27 mouse cellular contexts compared by ENCODE assay signal in genomic region chr3:87467011-87467410, GRCm38 (mm10). TPM values are rescaled to one million over a fixed set of nuclear protein-coding genes. Genes with fewer than 3 reads are reported as not detected.
"Had no signal": no experiment of that assay in that cellular context is flagged by ENCODE, and none has a peak within 500 bp of the region (broad histone marks: within the 10 kb centered on the region; RNA-seq: fewer than 3 reads in every experiment).

No protein-coding gene starts in this region.

- H3K9me3 ChIP-seq: limb, embryonic 10.5 days; liver, embryonic 13.5 days; megakaryocyte, embryonic 14.5 days had no signal

- DNase-seq: kidney, adult 11 months; kidney, adult 8-10 months; kidney, postnatal 14 days; kidney, postnatal 4 days; liver; liver, embryonic 13.5 days; lung, adult 2 months; lung, postnatal 14 days; lung, postnatal 4 days; right cerebral cortex, postnatal 4 days; thymus, adult 2 months; thymus, postnatal 25 days had no signal

- ATAC-seq: midbrain, embryonic 13.5 days had no signal

- H3K36me3 ChIP-seq: limb, embryonic 10.5 days; limb, embryonic 13.5 days; liver, embryonic 13.5 days; midbrain, embryonic 10.5 days; midbrain, embryonic 13.5 days had no signal

- H3K27ac ChIP-seq: limb, embryonic 10.5 days; limb, embryonic 13.5 days; liver, embryonic 13.5 days; midbrain, embryonic 10.5 days; midbrain, embryonic 13.5 days; stomach, postnatal 0 days had no signal

- H3K27me3 ChIP-seq: limb, embryonic 13.5 days; liver, embryonic 13.5 days; megakaryocyte, embryonic 14.5 days; midbrain, embryonic 13.5 days had no signal

- H3K9ac ChIP-seq: limb, embryonic 13.5 days; liver, embryonic 13.5 days; midbrain, embryonic 13.5 days had no signal

- H3K4me3 ChIP-seq: limb, embryonic 10.5 days; limb, embryonic 13.5 days; liver, embryonic 13.5 days; megakaryocyte, embryonic 14.5 days; midbrain, embryonic 10.5 days; midbrain, embryonic 13.5 days had no signal

- H3K4me2 ChIP-seq: limb, embryonic 13.5 days; liver, embryonic 13.5 days; midbrain, embryonic 13.5 days had no signal

- H3K4me1 ChIP-seq: limb, embryonic 10.5 days; limb, embryonic 13.5 days; liver, embryonic 13.5 days; megakaryocyte, embryonic 14.5 days; midbrain, embryonic 10.5 days; midbrain, embryonic 13.5 days had no signal

RNA-seq across cellular contexts. Expression of gene Fcrl5, which starts 31.4 kb away (rescaled TPM):
- total RNA-seq: layer of hippocampus, adult 18-20 months; left cerebral cortex, postnatal 25 days; midbrain, postnatal 0 days had no signal
- polyA plus RNA-seq: kidney, embryonic 16.5 days; limb, embryonic 10.5 days; limb, embryonic 13.5 days; liver, embryonic 13.5 days; liver, embryonic 16.5 days; lung, embryonic 16.5 days; midbrain, embryonic 10.5 days; midbrain, embryonic 13.5 days; midbrain, postnatal 0 days; neural tube, embryonic 11.5 days; neural tube, embryonic 14.5 days; stomach, embryonic 14.5 days; stomach, postnatal 0 days had no signal
